Mouse (Mus musculus): ENCODE measurements around the gene Ptk7. TPM values are rescaled to one million over a fixed set of nuclear protein-coding genes. Genes with fewer than 3 reads are reported as not detected.
A peak's percentile ranks its signal among the peaks of the same experiment; 100 is the strongest.

Gene Ptk7
- polyA plus RNA-seq, 1 experiment: 6.6 TPM

- peak overlapping the region; percentile 91 for H3K4me3 ChIP-seq (ENCODE audit: low read depth, low read length)
- H3K27ac ChIP-seq (ENCODE audit: insufficient read depth, low read depth, low read length): peak overlapping the region; percentile 100
- TF ChIP-seq CTCF (IDR thresholded peaks at IDR 0.05; ENCODE audit: extremely low read depth, insufficient read length, insufficient replicate concordance, low read depth, low read length) (no peak), POLR2A (IDR thresholded peaks at IDR 0.05; ENCODE audit: low read depth, low read length) (peak; percentile 74)
- no peaks in the 10 kb centered on the region for H3K27me3 ChIP-seq (ENCODE audit: control insufficient read depth, insufficient read depth, low read length)
- peaks cover 5% of the 10 kb centered on the region for H3K4me1 ChIP-seq (ENCODE audit: control insufficient read depth, insufficient read depth, insufficient read length, low read length)
- peaks cover 37% of the 10 kb centered on the region for H3K36me3 ChIP-seq (ENCODE audit: control insufficient read depth, insufficient read depth, low read length)
- WGBS: 3% methylated on average over 11 of the region's 11 CpGs
These were observed 15.7 kb upstream of the Ptk7 start for GRCm38 (mm10) chr17:46644916-46645475.

GRCm38 (mm10) chr17:46644152-46644805 lies 15.0 kb upstream of the Ptk7 start:
- no peaks in the 10 kb centered on the region for H3K27me3 ChIP-seq (ENCODE audit: control insufficient read depth, insufficient read depth, low read length)
- H3K4me3 ChIP-seq (ENCODE audit: low read depth, low read length): peak overlapping the region; percentile 91
- H3K27ac ChIP-seq (ENCODE audit: insufficient read depth, low read depth, low read length): peak overlapping the region; percentile 100
- H3K4me1 ChIP-seq (ENCODE audit: control insufficient read depth, insufficient read depth, insufficient read length, low read length): peaks cover 3% of the 10 kb centered on the region; the same call in 1 of the 2 replicates
- 57% methylated on average over 12 of the region's 12 CpGs for WGBS
- TF ChIP-seq CTCF (IDR thresholded peaks at IDR 0.05; ENCODE audit: extremely low read depth, insufficient read length, insufficient replicate concordance, low read depth, low read length) (no peak), POLR2A (IDR thresholded peaks at IDR 0.05; ENCODE audit: low read depth, low read length) (no peak; the same call in 1 of the 2 replicates)
- peaks cover 44% of the 10 kb centered on the region for H3K36me3 ChIP-seq (ENCODE audit: control insufficient read depth, insufficient read depth, low read length)

GRCm38 (mm10) chr17:46642060-46642459 lies 12.8 kb upstream of the Ptk7 start:
- 94% methylated on average over 17 of the region's 17 CpGs for WGBS
- Histone ChIP-seq H3K4me1 (ENCODE audit: control insufficient read depth, insufficient read depth, insufficient read length, low read length) (peaks cover 3% of the 10 kb centered on the region; the same call in 1 of the 2 replicates), H3K36me3 (ENCODE audit: control insufficient read depth, insufficient read depth, low read length) (peaks cover 45% of the 10 kb centered on the region), H3K4me3 (ENCODE audit: low read depth, low read length) (no peak overlapping the region), H3K27me3 (ENCODE audit: control insufficient read depth, insufficient read depth, low read length) (no peaks in the 10 kb centered on the region), H3K27ac (ENCODE audit: insufficient read depth, low read depth, low read length) (no peak overlapping the region)
- TF ChIP-seq CTCF (IDR thresholded peaks at IDR 0.05; ENCODE audit: extremely low read depth, insufficient read length, insufficient replicate concordance, low read depth, low read length) (no peak), POLR2A (IDR thresholded peaks at IDR 0.05; ENCODE audit: low read depth, low read length) (no peak)

- Histone ChIP-seq H3K4me3 (ENCODE audit: low read depth, low read length) (no peak overlapping the region), H3K27me3 (ENCODE audit: control insufficient read depth, insufficient read depth, low read length) (no peaks in the 10 kb centered on the region), H3K4me1 (ENCODE audit: control insufficient read depth, insufficient read depth, insufficient read length, low read length) (peaks cover 3% of the 10 kb centered on the region; the same call in 1 of the 2 replicates), H3K36me3 (ENCODE audit: control insufficient read depth, insufficient read depth, low read length) (peaks cover 66% of the 10 kb centered on the region), H3K27ac (ENCODE audit: insufficient read depth, low read depth, low read length) (no peak overlapping the region)
- 83% methylated on average over 9 of the region's 9 CpGs for WGBS
- no peak for TF ChIP-seq CTCF (IDR thresholded peaks at IDR 0.05; ENCODE audit: extremely low read depth, insufficient read length, insufficient replicate concordance, low read depth, low read length)
- TF ChIP-seq POLR2A (IDR thresholded peaks at IDR 0.05; ENCODE audit: low read depth, low read length): no peak
These were observed 10.6 kb upstream of the Ptk7 start for GRCm38 (mm10) chr17:46639929-46640328.

DNA sequence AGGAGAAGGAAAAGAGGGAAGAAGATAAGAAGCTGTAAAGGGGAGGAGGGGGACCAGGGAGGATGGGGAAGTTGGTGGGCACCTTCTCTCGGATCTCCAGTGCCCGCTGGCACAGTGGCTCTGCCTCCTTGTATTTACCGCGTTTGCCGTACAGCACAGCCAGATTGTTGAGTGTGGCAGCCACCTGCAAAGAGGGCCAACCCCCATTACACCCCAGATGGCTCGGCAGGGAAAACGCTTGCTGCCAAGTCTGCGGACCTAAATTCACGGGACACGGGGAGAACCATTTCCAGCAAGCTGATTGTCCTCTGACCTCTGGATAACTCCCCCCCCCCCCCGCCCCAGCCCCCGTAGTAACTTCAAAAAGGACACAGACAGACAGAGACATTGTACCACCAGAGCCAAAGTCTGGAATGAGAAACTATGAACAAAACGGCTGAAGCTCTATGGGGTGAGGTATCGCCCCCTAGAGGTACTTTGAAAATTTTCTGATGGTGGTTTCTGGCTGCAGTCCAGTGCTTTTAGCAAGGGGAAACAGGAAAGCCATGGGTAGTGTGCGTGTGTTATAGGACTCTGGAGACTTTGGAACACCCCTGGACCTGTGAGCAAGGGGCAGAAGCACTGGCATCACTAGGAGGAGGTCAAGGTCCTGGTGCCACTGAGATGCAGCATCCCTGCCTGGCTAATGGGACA lies 7.7 kb upstream of the Ptk7 start:
- WGBS: 45% methylated on average over 15 of the region's 15 CpGs
- TF ChIP-seq CTCF (IDR thresholded peaks at IDR 0.05; ENCODE audit: extremely low read depth, insufficient read length, insufficient replicate concordance, low read depth, low read length) (peak; percentile 34; the same call in 1 of the 2 replicates), POLR2A (IDR thresholded peaks at IDR 0.05; ENCODE audit: low read depth, low read length) (no peak)
- H3K4me1 ChIP-seq (ENCODE audit: control insufficient read depth, insufficient read depth, insufficient read length, low read length): no peaks in the 10 kb centered on the region
- no peak overlapping the region for H3K4me3 ChIP-seq (ENCODE audit: low read depth, low read length)
- no peak overlapping the region for H3K27ac ChIP-seq (ENCODE audit: insufficient read depth, low read depth, low read length)
- H3K36me3 ChIP-seq (ENCODE audit: control insufficient read depth, insufficient read depth, low read length): peaks cover 76% of the 10 kb centered on the region
- no peaks in the 10 kb centered on the region for H3K27me3 ChIP-seq (ENCODE audit: control insufficient read depth, insufficient read depth, low read length)

- no peak for TF ChIP-seq POLR2A (IDR thresholded peaks at IDR 0.05; ENCODE audit: low read depth, low read length)
- TF ChIP-seq CTCF (IDR thresholded peaks at IDR 0.05; ENCODE audit: extremely low read depth, insufficient read length, insufficient replicate concordance, low read depth, low read length): no peak
- H3K27ac ChIP-seq (ENCODE audit: insufficient read depth, low read depth, low read length): peak overlapping the region; percentile 26; the same call in 1 of the 2 replicates
- H3K36me3 ChIP-seq (ENCODE audit: control insufficient read depth, insufficient read depth, low read length): peaks cover 37% of the 10 kb centered on the region
- peak overlapping the region; percentile 77 for H3K4me3 ChIP-seq (ENCODE audit: low read depth, low read length)
- no peaks in the 10 kb centered on the region for H3K27me3 ChIP-seq (ENCODE audit: control insufficient read depth, insufficient read depth, low read length)
- H3K4me1 ChIP-seq (ENCODE audit: control insufficient read depth, insufficient read depth, insufficient read length, low read length): peaks cover 2% of the 10 kb centered on the region; the same call in 1 of the 2 replicates
- 47% methylated on average over 12 of the region's 12 CpGs for WGBS
These were observed 559 bp upstream of the Ptk7 start for GRCm38 (mm10) chr17:46629685-46630441.

All from small intestine, adult 2 months (tissue).